Mouse (Mus musculus): Measurements from ENCODE around the gene Hectd4.

GRCm38 (mm10) chr5:121367255-121367654 lies 147.2 kb downstream of the Hectd4 start:
- TF ChIP-seq CTCF (conservative IDR thresholded peaks at IDR 0.05 in 1 of 2, IDR thresholded peaks at IDR 0.05 in 1 of 2; ENCODE audit: low read depth in 2 of 2, low read length in 2 of 2) (no peak), CHD1 (IDR thresholded peaks at IDR 0.05; ENCODE audit: low read depth, low read length) (no peak), EP300 (IDR thresholded peaks at IDR 0.05; ENCODE audit: low read length) (no peak), POLR2A (IDR thresholded peaks at IDR 0.05; ENCODE audit: low read depth, low read length) (no peak), UBTF (IDR thresholded peaks at IDR 0.05; ENCODE audit: low read depth, low read length) (no peak)
